Mouse (Mus musculus) layer of hippocampus, adult 2 months (tissue): ENCODE results near the gene B3gnt2. TPM values are rescaled to one million over a fixed set of nuclear protein-coding genes. Genes with fewer than 3 reads are reported as not detected.

Experiments
- DNase-seq, 2 experiments: peaks; one replicate each; pipeline ENCODE4 v3.0.0; 2022; ENCODE audit warnings: low spot score in 2 of 2
- H3K27ac ChIP-seq: fragments of 200-600 bp; 2 replicates; pipeline ENCODE4 v1.8.1; 2022
- H3K4me3 ChIP-seq: fragments of 200-600 bp; 2 replicates; pipeline ENCODE4 v1.8.1; 2022; ENCODE audit warnings: mild to moderate bottlenecking
- CTCF ChIP-seq: fragments of 200-600 bp; conservative IDR thresholded peaks from 2 replicates; pipeline ENCODE4 v1.8.1; 2022; ENCODE audit warnings: antibody characterized with exemption, mild to moderate bottlenecking, moderate library complexity
- total RNA-seq, 2 experiments: library from RNA; stranded (reverse); gene quantifications; 2 replicates each; pipeline ENCODE4 v1.2.3; 2021

The B3gnt2 gene
- total RNA-seq, 2 experiments from 2014 or later: 12.8 to 18.3 TPM

- Histone ChIP-seq H3K27ac (no peak overlapping the region), H3K4me3 (no peak overlapping the region)
- no peak for DNase-seq
- TF ChIP-seq CTCF: no peak
Observed at GRCm38 (mm10) chr11:22864305-22865060, 3.7 kb upstream of the B3gnt2 start.

GRCm38 (mm10) chr11:22863581-22863980 lies 2.8 kb upstream of the B3gnt2 start:
- DNase-seq: no peak
- Histone ChIP-seq H3K27ac (no peak overlapping the region), H3K4me3 (no peak overlapping the region)
- TF ChIP-seq CTCF: no peak

GRCm38 (mm10) chr11:22861315-22861714 lies 554 bp upstream of the B3gnt2 start:
- TF ChIP-seq CTCF: no peak

GRCm38 (mm10) chr11:22859633-22860334 lies 977 bp downstream of the B3gnt2 start:
- Histone ChIP-seq H3K27ac (peak overlapping the region; percentile 94), H3K4me3 (peak overlapping the region; percentile 89)
- peak; percentile 77 to 79 for DNase-seq
- TF ChIP-seq CTCF: peak; percentile 44

More at GRCm38 (mm10) chr11:22861315-22861714, 554 bp upstream of the B3gnt2 start:
- Histone ChIP-seq H3K27ac (no peak overlapping the region), H3K4me3 (no peak overlapping the region)
- DNase-seq: no peak

GRCm38 (mm10) chr11:22859301-22859632 lies 1.5 kb downstream of the B3gnt2 start:
- DNase-seq: no peak
- Histone ChIP-seq H3K4me3 (peak overlapping the region; percentile 89), H3K27ac (peak overlapping the region; percentile 94)
- no peak for TF ChIP-seq CTCF

- H3K27ac ChIP-seq: peak overlapping the region; percentile 94
- DNase-seq: no peak
- TF ChIP-seq CTCF: no peak
- peak overlapping the region; percentile 89 for H3K4me3 ChIP-seq
Observed at GRCm38 (mm10) chr11:22858441-22859300, 2.1 kb downstream of the B3gnt2 start.

GRCm38 (mm10) chr11:22857705-22858440 lies 2.9 kb downstream of the B3gnt2 start:
- Histone ChIP-seq H3K27ac (peak overlapping the region; percentile 94), H3K4me3 (peak overlapping the region; percentile 89)
- DNase-seq: no peak
- TF ChIP-seq CTCF: no peak

- TF ChIP-seq CTCF: no peak
- peak overlapping the region; percentile 94 for H3K27ac ChIP-seq
- peak overlapping the region; percentile 89 for H3K4me3 ChIP-seq
- DNase-seq: no peak
Observed at GRCm38 (mm10) chr11:22857106-22857704, 3.6 kb downstream of the B3gnt2 start.

- Histone ChIP-seq H3K4me3 (peak overlapping the region; percentile 23), H3K27ac (peak overlapping the region; percentile 94)
- DNase-seq: peak; percentile 44
- no peak for TF ChIP-seq CTCF
Observed at GRCm38 (mm10) chr11:22856371-22856965, 4.3 kb downstream of the B3gnt2 start.

GRCm38 (mm10) chr11:22854571-22854970 lies 6.2 kb downstream of the B3gnt2 start:
- Histone ChIP-seq H3K4me3 (no peak overlapping the region), H3K27ac (no peak overlapping the region)
- no peak for TF ChIP-seq CTCF
- DNase-seq: no peak

- DNase-seq: no peak
- no peak for TF ChIP-seq CTCF
- H3K4me3 ChIP-seq: no peak overlapping the region
- H3K27ac ChIP-seq: no peak overlapping the region
Observed at GRCm38 (mm10) chr11:22853477-22854157, 7.1 kb downstream of the B3gnt2 start.
